Mouse (Mus musculus) neural tube, embryonic 11.5 days (tissue): ENCODE data around the gene Dhx58. TPM values are rescaled to one million over a fixed set of nuclear protein-coding genes. Genes with fewer than 3 reads are reported as not detected.
A peak's percentile ranks its signal among the peaks of the same experiment; 100 is the strongest.

Source experiments
- ATAC-seq: fragments of 200-750 bp; cut with Nextera tagmentation; 2 replicates; pipeline ENCODE4 v1.8.0; 2017; ENCODE audit warnings: moderate number of reproducible peaks, mild to moderate bottlenecking, moderate TSS enrichment, moderate library complexity; ENCODE audit not compliant: insufficient read depth, low FRiP score, low TSS enrichment
- DNase-seq: peaks from one replicate; pipeline ENCODE4 v3.0.0-alpha.2; 2015; ENCODE audit warnings: low spot score
- H3K27ac ChIP-seq: fragments of 300-500 bp; sonication (generic); 2 replicates; pipeline ENCODE4 v1.5.1; 2014; ENCODE audit warnings: low read depth, mild to moderate bottlenecking, low read length
- H3K27me3 ChIP-seq: fragments of 300-500 bp; sonication (generic); 2 replicates; pipeline ENCODE4 v1.6.1; 2014; ENCODE audit warnings: mild to moderate bottlenecking, low read length, mixed read lengths; ENCODE audit not compliant: control insufficient read depth, insufficient read depth
- H3K36me3 ChIP-seq: fragments of 300-500 bp; sonication (generic); 2 replicates; pipeline ENCODE4 v1.6.1; 2014; ENCODE audit warnings: mild to moderate bottlenecking, low read length, moderate library complexity, mixed read lengths; ENCODE audit not compliant: control insufficient read depth, insufficient read depth
- H3K4me1 ChIP-seq: fragments of 300-500 bp; sonication (generic); 2 replicates; pipeline ENCODE4 v1.6.1; 2014; ENCODE audit warnings: low read length, mixed read lengths; ENCODE audit not compliant: control insufficient read depth, insufficient read depth
- H3K4me2 ChIP-seq: fragments of 300-500 bp; sonication (generic); 2 replicates; pipeline ENCODE4 v1.6.1; 2014; ENCODE audit warnings: low read depth, mild to moderate bottlenecking, moderate library complexity
- H3K4me3 ChIP-seq: fragments of 300-500 bp; sonication (generic); 2 replicates; pipeline ENCODE4 v1.5.1; 2014; ENCODE audit warnings: low read depth, low read length
- H3K9ac ChIP-seq: fragments of 300-500 bp; sonication (generic); 2 replicates; pipeline ENCODE4 v1.6.1; 2014; ENCODE audit warnings: mild to moderate bottlenecking, low read length
- H3K9me3 ChIP-seq: fragments of 300-500 bp; sonication (generic); 2 replicates; pipeline ENCODE4 v1.6.1; 2016; ENCODE audit warnings: low read length; ENCODE audit not compliant: control insufficient read depth
- WGBS: fragments of 180-500 bp; shearing (Covaris S2); extraction: QIAGEN DNeasy Blood & Tissue Kit; methylation state at CpG from one replicate; pipeline ENCODE4 v1.1.7; 2014; 5-methylcytosine and 5-hydroxymethylcytosine counted together
- polyA plus RNA-seq: library from polyadenylated mRNA; unstranded; fragments of >200 nt; fragmentation: Nextera tagmentation; extraction: Ambion mirVana; gene quantifications from 2 replicates; pipeline ENCODE4 v1.2.1, GENCODE M21; 2014

Gene Dhx58
- polyA plus RNA-seq, 1 experiment from 2014 or later, result 1.4 TPM

GRCm38 (mm10) chr11:100738749-100739148 lies 34.7 kb upstream of the Dhx58 start:
- H3K4me1 ChIP-seq, result peaks cover 11% of the 10 kb centered on the region
- H3K36me3 ChIP-seq, result no peaks in the 10 kb centered on the region
- no peaks in the 10 kb centered on the region for H3K27me3 ChIP-seq
- ATAC-seq (no peak; the same call in 1 of the 2 replicates), DNase-seq (no peak)
- peak overlapping the region; percentile 96 for H3K4me3 ChIP-seq
- no peaks in the 10 kb centered on the region for H3K9me3 ChIP-seq
- no peak overlapping the region for H3K9ac ChIP-seq
- H3K27ac ChIP-seq, result no peak overlapping the region
- peak overlapping the region; percentile 45 for H3K4me2 ChIP-seq
- 21% methylated on average over 5 of the region's 5 CpGs for WGBS

GRCm38 (mm10) chr11:100738066-100738604 lies 34.1 kb upstream of the Dhx58 start, which contains the start of gene Rab5c:
Rab5c (minus strand) TSS chr11:100738215.
- Histone ChIP-seq H3K9me3 (no peaks in the 10 kb centered on the region), H3K4me3 (peak within 1 kb of the TSS; percentile 96), H3K9ac (peak within 1 kb of the TSS; percentile 91), H3K27ac (no peak within 1 kb of the TSS), H3K4me1 (peaks cover 11% of the 10 kb centered on the region), H3K4me2 (peak within 1 kb of the TSS; percentile 83), H3K36me3 (no peaks in the 10 kb centered on the region), H3K27me3 (no peaks in the 10 kb centered on the region)
- WGBS, result under 1% methylated on average over 39 of the region's 39 CpGs
- ATAC-seq (peak; percentile 99), DNase-seq (peak; percentile 98)

GRCm38 (mm10) chr11:100737105-100737733 lies 33.1 kb upstream of the Dhx58 start:
- Histone ChIP-seq H3K36me3 (no peaks in the 10 kb centered on the region), H3K4me2 (peak overlapping the region; percentile 83), H3K27me3 (no peaks in the 10 kb centered on the region), H3K9ac (peak overlapping the region; percentile 91), H3K9me3 (no peaks in the 10 kb centered on the region), H3K4me3 (peak overlapping the region; percentile 96), H3K4me1 (peaks cover 11% of the 10 kb centered on the region), H3K27ac (no peak overlapping the region)
- WGBS, result 6% methylated on average over 13 of the region's 13 CpGs
- DNase-seq, result no peak
- ATAC-seq, result no peak

GRCm38 (mm10) chr11:100736746-100737080 lies 32.6 kb upstream of the Dhx58 start:
- no peak overlapping the region for H3K27ac ChIP-seq
- 85% methylated on average over 4 of the region's 4 CpGs for WGBS
- ATAC-seq, result no peak
- no peak overlapping the region; the same call in 1 of the 2 replicates for H3K9ac ChIP-seq
- no peaks in the 10 kb centered on the region for H3K27me3 ChIP-seq
- H3K4me2 ChIP-seq, result peak overlapping the region; percentile 83
- no peaks in the 10 kb centered on the region for H3K36me3 ChIP-seq
- H3K4me3 ChIP-seq, result peak overlapping the region; percentile 96; the same call in 1 of the 2 replicates
- H3K4me1 ChIP-seq, result peaks cover 11% of the 10 kb centered on the region
- no peak for DNase-seq
- H3K9me3 ChIP-seq, result no peaks in the 10 kb centered on the region

GRCm38 (mm10) chr11:100735954-100736745 lies 32.1 kb upstream of the Dhx58 start:
- Histone ChIP-seq H3K4me3 (no peak overlapping the region), H3K4me1 (peaks cover 11% of the 10 kb centered on the region), H3K36me3 (no peaks in the 10 kb centered on the region), H3K27me3 (no peaks in the 10 kb centered on the region), H3K9me3 (no peaks in the 10 kb centered on the region), H3K4me2 (peak overlapping the region; percentile 17; the same call in 1 of the 2 replicates), H3K9ac (no peak overlapping the region), H3K27ac (no peak overlapping the region)
- DNase-seq (no peak), ATAC-seq (no peak)
- 78% methylated on average over 14 of the region's 14 CpGs for WGBS

- no peak overlapping the region for H3K4me2 ChIP-seq
- WGBS, result 91% methylated on average over 9 of the region's 9 CpGs
- H3K9me3 ChIP-seq, result no peaks in the 10 kb centered on the region
- H3K4me3 ChIP-seq, result no peak overlapping the region
- peaks cover 11% of the 10 kb centered on the region for H3K4me1 ChIP-seq
- no peaks in the 10 kb centered on the region for H3K36me3 ChIP-seq
- ATAC-seq (no peak), DNase-seq (no peak)
- no peak overlapping the region for H3K9ac ChIP-seq
- no peaks in the 10 kb centered on the region for H3K27me3 ChIP-seq
- H3K27ac ChIP-seq, result no peak overlapping the region
These were observed 31.2 kb upstream of the Dhx58 start for GRCm38 (mm10) chr11:100735134-100735865.

- Histone ChIP-seq H3K4me3 (no peak overlapping the region), H3K27ac (no peak overlapping the region), H3K27me3 (no peaks in the 10 kb centered on the region), H3K4me1 (no peaks in the 10 kb centered on the region), H3K4me2 (no peak overlapping the region), H3K36me3 (no peaks in the 10 kb centered on the region), H3K9me3 (no peaks in the 10 kb centered on the region), H3K9ac (no peak overlapping the region)
- 82% methylated on average over 6 of the region's 6 CpGs for WGBS
- DNase-seq (no peak), ATAC-seq (no peak)
These were observed 26.6 kb upstream of the Dhx58 start for GRCm38 (mm10) chr11:100730477-100731205.

GRCm38 (mm10) chr11:100729976-100730375 lies 25.9 kb upstream of the Dhx58 start:
- DNase-seq (no peak), ATAC-seq (no peak)
- no peak overlapping the region for H3K4me2 ChIP-seq
- no peaks in the 10 kb centered on the region for H3K9me3 ChIP-seq
- H3K27me3 ChIP-seq, result no peaks in the 10 kb centered on the region
- no peak overlapping the region for H3K27ac ChIP-seq
- 92% methylated on average over 4 of the region's 4 CpGs for WGBS
- H3K4me1 ChIP-seq, result no peaks in the 10 kb centered on the region
- no peak overlapping the region for H3K9ac ChIP-seq
- H3K36me3 ChIP-seq, result no peaks in the 10 kb centered on the region
- no peak overlapping the region for H3K4me3 ChIP-seq
